Mouse (Mus musculus): Measurements from ENCODE around the gene Prkd2.
A peak's percentile ranks its signal among the peaks of the same experiment; 100 is the strongest.

The Prkd2 gene

GRCm38 (mm10) chr7:16871600-16871999 is 28.9 kb downstream of the Prkd2 start:
- DNase-seq: no peak

- no peak for DNase-seq
Observed at GRCm38 (mm10) chr7:16872478-16872877, 29.8 kb downstream of the Prkd2 start.

- no peak for DNase-seq
Observed at GRCm38 (mm10) chr7:16873392-16873791, 30.7 kb downstream of the Prkd2 start.

- peak; percentile 74 for DNase-seq
Observed at GRCm38 (mm10) chr7:16874190-16874589, 31.5 kb downstream of the Prkd2 start.

- peak; percentile 100 for DNase-seq
Observed at GRCm38 (mm10) chr7:16874756-16875309, 32.1 kb downstream of the Prkd2 start.

GRCm38 (mm10) chr7:16875310-16875325 is 32.4 kb downstream of the Prkd2 start, which contains the start of gene Dact3:
Gene Dact3 (plus strand): TSS chr7:16875317.
- no peak for DNase-seq

- no peak for DNase-seq
Observed at GRCm38 (mm10) chr7:16875326-16875725, 32.6 kb downstream of the Prkd2 start.

GRCm38 (mm10) chr7:16876006-16876405 is 33.3 kb downstream of the Prkd2 start:
- no peak for DNase-seq

GRCm38 (mm10) chr7:16876608-16877007 is 33.9 kb downstream of the Prkd2 start:
- no peak for DNase-seq

- DNase-seq: no peak
Observed at GRCm38 (mm10) chr7:16877717-16878116, 35.0 kb downstream of the Prkd2 start.

- DNase-seq: no peak
Observed at GRCm38 (mm10) chr7:16879796-16880547, 37.3 kb downstream of the Prkd2 start.

GRCm38 (mm10) chr7:16880615-16881014 is 37.9 kb downstream of the Prkd2 start:
- DNase-seq: no peak

GRCm38 (mm10) chr7:16883162-16883561 is 40.5 kb downstream of the Prkd2 start:
- no peak for DNase-seq

- no peak for DNase-seq
Observed at GRCm38 (mm10) chr7:16884334-16884733, 41.6 kb downstream of the Prkd2 start.

- DNase-seq: no peak
Observed at GRCm38 (mm10) chr7:16885271-16885776, 42.6 kb downstream of the Prkd2 start.

GRCm38 (mm10) chr7:16885905-16886304 is 43.2 kb downstream of the Prkd2 start:
- DNase-seq: no peak

- no peak for DNase-seq
Observed at GRCm38 (mm10) chr7:16890536-16890935, 47.8 kb downstream of the Prkd2 start.

GRCm38 (mm10) chr7:16890944-16891343 is 48.2 kb downstream of the Prkd2 start:
- DNase-seq: peak; percentile 60

GRCm38 (mm10) chr7:16891641-16892351 is 49.1 kb downstream of the Prkd2 start, which contains the start of gene Gng8:
Gene Gng8 (plus strand): TSS chr7:16891786.
- DNase-seq: peak; percentile 68

GRCm38 (mm10) chr7:16892352-16892730 is 49.6 kb downstream of the Prkd2 start:
- DNase-seq: no peak

- DNase-seq: no peak
Observed at GRCm38 (mm10) chr7:16893612-16894011, 50.9 kb downstream of the Prkd2 start.

- DNase-seq: no peak
Observed at GRCm38 (mm10) chr7:16894279-16894678, 51.6 kb downstream of the Prkd2 start.

GRCm38 (mm10) chr7:16895000-16895399 is 52.3 kb downstream of the Prkd2 start:
- peak; percentile 59 for DNase-seq

- DNase-seq: no peak
Observed at GRCm38 (mm10) chr7:16895511-16895910, 52.8 kb downstream of the Prkd2 start.

GRCm38 (mm10) chr7:16900526-16900925 is 57.8 kb downstream of the Prkd2 start:
- no peak for DNase-seq
